Mouse (Mus musculus): ENCODE results near the gene Zfp574. TPM values are rescaled to one million over a fixed set of nuclear protein-coding genes. Genes with fewer than 3 reads are reported as not detected.
A peak's percentile ranks its signal among the peaks of the same experiment; 100 is the strongest.

Gene Zfp574
- polyA plus RNA-seq, 1 experiment from 2014 or later: 37.7 TPM

GRCm38 (mm10) chr7:25076663-25077413 is 4.5 kb downstream of the Zfp574 start:
- Histone ChIP-seq H3K9me3 (no peaks in the 10 kb centered on the region), H3K9ac (peak overlapping the region; percentile 94), H3K27me3 (no peaks in the 10 kb centered on the region), H3K4me3 (peak overlapping the region; percentile 81), H3K4me1 (replicated peaks) (peaks cover 43% of the 10 kb centered on the region), H3K4me2 (peak overlapping the region; percentile 75), H3K36me3 (peaks cover 22% of the 10 kb centered on the region), H3K27ac (replicated peaks) (peak overlapping the region; percentile 92)
- peak; percentile 97 for ATAC-seq (ENCODE audit: low FRiP score, low read depth)
- under 1% methylated on average over 56 of the region's 56 CpGs for WGBS

- Histone ChIP-seq H3K9me3 (no peaks in the 10 kb centered on the region), H3K4me2 (peak overlapping the region; percentile 75), H3K4me3 (peak overlapping the region; percentile 81), H3K27me3 (no peaks in the 10 kb centered on the region), H3K36me3 (peaks cover 27% of the 10 kb centered on the region), H3K27ac (replicated peaks) (peak overlapping the region; percentile 92), H3K4me1 (replicated peaks) (peaks cover 43% of the 10 kb centered on the region), H3K9ac (peak overlapping the region; percentile 94)
- under 1% methylated on average over 33 of the region's 33 CpGs for WGBS
- peak; percentile 36; the same call in 1 of the 2 replicates for ATAC-seq (ENCODE audit: low FRiP score, low read depth)
These were observed 5.0 kb downstream of the Zfp574 start for GRCm38 (mm10) chr7:25077414-25077755.

- H3K27me3 ChIP-seq: no peaks in the 10 kb centered on the region
- H3K27ac ChIP-seq (replicated peaks): no peak overlapping the region
- ATAC-seq (ENCODE audit: low FRiP score, low read depth): no peak
- H3K9ac ChIP-seq: no peak overlapping the region
- H3K4me3 ChIP-seq: no peak overlapping the region
- peaks cover 49% of the 10 kb centered on the region for H3K36me3 ChIP-seq
- no peaks in the 10 kb centered on the region for H3K9me3 ChIP-seq
- 76% methylated on average over 12 of the region's 12 CpGs for WGBS
- H3K4me1 ChIP-seq (replicated peaks): peaks cover 32% of the 10 kb centered on the region
- H3K4me2 ChIP-seq: no peak overlapping the region
These were observed 7.2 kb downstream of the Zfp574 start for GRCm38 (mm10) chr7:25079496-25080026.

- Histone ChIP-seq H3K9ac (no peak overlapping the region), H3K27ac (replicated peaks) (no peak overlapping the region), H3K9me3 (no peaks in the 10 kb centered on the region), H3K27me3 (no peaks in the 10 kb centered on the region), H3K36me3 (peaks cover 52% of the 10 kb centered on the region), H3K4me1 (replicated peaks) (peaks cover 32% of the 10 kb centered on the region), H3K4me3 (no peak overlapping the region), H3K4me2 (no peak overlapping the region)
- no peak for ATAC-seq (ENCODE audit: low FRiP score, low read depth)
- 93% methylated on average over 13 of the region's 13 CpGs for WGBS
These were observed 8.1 kb downstream of the Zfp574 start for GRCm38 (mm10) chr7:25080431-25080830.

GRCm38 (mm10) chr7:25082510-25082909 is 10.1 kb downstream of the Zfp574 start:
- H3K36me3 ChIP-seq: peaks cover 54% of the 10 kb centered on the region
- H3K9ac ChIP-seq: no peak overlapping the region
- H3K27ac ChIP-seq (replicated peaks): 0 out of 2 replicates have a peak overlapping the region, but pooled peaks have one; percentile 4
- H3K4me3 ChIP-seq: no peak overlapping the region
- H3K4me2 ChIP-seq: no peak overlapping the region
- no peaks in the 10 kb centered on the region for H3K27me3 ChIP-seq
- peaks cover 25% of the 10 kb centered on the region for H3K4me1 ChIP-seq (replicated peaks)
- 77% methylated on average over 4 of the region's 4 CpGs for WGBS
- no peaks in the 10 kb centered on the region for H3K9me3 ChIP-seq
- ATAC-seq (ENCODE audit: low FRiP score, low read depth): no peak

- Histone ChIP-seq H3K27me3 (no peaks in the 10 kb centered on the region), H3K36me3 (peaks cover 54% of the 10 kb centered on the region), H3K9ac (no peak overlapping the region), H3K9me3 (no peaks in the 10 kb centered on the region), H3K4me3 (no peak overlapping the region), H3K4me2 (no peak overlapping the region), H3K4me1 (replicated peaks) (peaks cover 7% of the 10 kb centered on the region), H3K27ac (replicated peaks) (no peak overlapping the region)
- WGBS: 86% methylated on average over 5 of the region's 5 CpGs
- ATAC-seq (ENCODE audit: low FRiP score, low read depth): no peak
These were observed 12.3 kb downstream of the Zfp574 start for GRCm38 (mm10) chr7:25084621-25085020.

GRCm38 (mm10) chr7:25086656-25087055 is 14.3 kb downstream of the Zfp574 start:
- Histone ChIP-seq H3K27me3 (no peaks in the 10 kb centered on the region), H3K27ac (replicated peaks) (no peak overlapping the region), H3K9me3 (no peaks in the 10 kb centered on the region), H3K9ac (no peak overlapping the region), H3K4me2 (no peak overlapping the region), H3K4me3 (no peak overlapping the region), H3K36me3 (peaks cover 36% of the 10 kb centered on the region), H3K4me1 (replicated peaks) (peaks cover 2% of the 10 kb centered on the region; the same call in 1 of the 2 replicates)
- ATAC-seq (ENCODE audit: low FRiP score, low read depth): peak; percentile 32; the same call in 1 of the 2 replicates
- 53% methylated on average over 3 of the region's 3 CpGs for WGBS

GRCm38 (mm10) chr7:25087256-25087912 is 15.0 kb downstream of the Zfp574 start:
- no peaks in the 10 kb centered on the region for H3K9me3 ChIP-seq
- no peak overlapping the region for H3K4me3 ChIP-seq
- peaks cover 34% of the 10 kb centered on the region for H3K36me3 ChIP-seq
- no peak overlapping the region for H3K4me2 ChIP-seq
- peaks cover 2% of the 10 kb centered on the region; the same call in 1 of the 2 replicates for H3K4me1 ChIP-seq (replicated peaks)
- WGBS: 55% methylated on average over 10 of the region's 10 CpGs
- H3K27ac ChIP-seq (replicated peaks): no peak overlapping the region
- H3K27me3 ChIP-seq: no peaks in the 10 kb centered on the region
- no peak for ATAC-seq (ENCODE audit: low FRiP score, low read depth)
- no peak overlapping the region for H3K9ac ChIP-seq

- Histone ChIP-seq H3K4me2 (no peak overlapping the region), H3K36me3 (peaks cover 28% of the 10 kb centered on the region), H3K27ac (replicated peaks) (no peak overlapping the region), H3K9ac (no peak overlapping the region), H3K9me3 (no peaks in the 10 kb centered on the region), H3K4me3 (no peak overlapping the region), H3K4me1 (replicated peaks) (0 out of 2 replicates have a peak, but pooled peaks cover 2% of the 10 kb centered on the region), H3K27me3 (no peaks in the 10 kb centered on the region)
- 33% methylated on average over 5 of the region's 5 CpGs for WGBS
- ATAC-seq (ENCODE audit: low FRiP score, low read depth): no peak
These were observed 15.6 kb downstream of the Zfp574 start for GRCm38 (mm10) chr7:25087972-25088371.

GRCm38 (mm10) chr7:25088531-25088930 is 16.2 kb downstream of the Zfp574 start:
- Histone ChIP-seq H3K4me3 (no peak overlapping the region), H3K4me2 (no peak overlapping the region), H3K36me3 (peaks cover 22% of the 10 kb centered on the region), H3K27ac (replicated peaks) (no peak overlapping the region), H3K27me3 (no peaks in the 10 kb centered on the region), H3K4me1 (replicated peaks) (0 out of 2 replicates have a peak, but pooled peaks cover 2% of the 10 kb centered on the region), H3K9me3 (no peaks in the 10 kb centered on the region), H3K9ac (no peak overlapping the region)
- ATAC-seq (ENCODE audit: low FRiP score, low read depth): peak; percentile 57
- 7% methylated on average over 10 of the region's 10 CpGs for WGBS

- Histone ChIP-seq H3K4me3 (no peak overlapping the region), H3K27me3 (no peaks in the 10 kb centered on the region), H3K27ac (replicated peaks) (no peak overlapping the region), H3K4me1 (replicated peaks) (0 out of 2 replicates have a peak, but pooled peaks cover 2% of the 10 kb centered on the region), H3K9ac (no peak overlapping the region), H3K9me3 (no peaks in the 10 kb centered on the region), H3K4me2 (no peak overlapping the region), H3K36me3 (peaks cover 18% of the 10 kb centered on the region; the same call in 1 of the 2 replicates)
- 28% methylated on average over 11 of the region's 11 CpGs for WGBS
- ATAC-seq (ENCODE audit: low FRiP score, low read depth): no peak
These were observed 16.6 kb downstream of the Zfp574 start for GRCm38 (mm10) chr7:25088968-25089367.

- no peaks in the 10 kb centered on the region for H3K27me3 ChIP-seq
- 0 out of 2 replicates have a peak, but pooled peaks cover 12% of the 10 kb centered on the region for H3K36me3 ChIP-seq
- H3K27ac ChIP-seq (replicated peaks): no peak overlapping the region
- no peaks in the 10 kb centered on the region for H3K9me3 ChIP-seq
- no peak overlapping the region for H3K4me3 ChIP-seq
- 16% methylated on average over 10 of the region's 10 CpGs for WGBS
- H3K4me2 ChIP-seq: no peak overlapping the region
- no peak overlapping the region for H3K9ac ChIP-seq
- 0 out of 2 replicates have a peak, but pooled peaks cover 2% of the 10 kb centered on the region for H3K4me1 ChIP-seq (replicated peaks)
- no peak for ATAC-seq (ENCODE audit: low FRiP score, low read depth)
These were observed 17.5 kb downstream of the Zfp574 start for GRCm38 (mm10) chr7:25089875-25090274.

Measured in hindbrain, embryonic 15.5 days (tissue).